Mouse (Mus musculus): ENCODE data around the gene Bmp2k.

Gene Bmp2k

DNA sequence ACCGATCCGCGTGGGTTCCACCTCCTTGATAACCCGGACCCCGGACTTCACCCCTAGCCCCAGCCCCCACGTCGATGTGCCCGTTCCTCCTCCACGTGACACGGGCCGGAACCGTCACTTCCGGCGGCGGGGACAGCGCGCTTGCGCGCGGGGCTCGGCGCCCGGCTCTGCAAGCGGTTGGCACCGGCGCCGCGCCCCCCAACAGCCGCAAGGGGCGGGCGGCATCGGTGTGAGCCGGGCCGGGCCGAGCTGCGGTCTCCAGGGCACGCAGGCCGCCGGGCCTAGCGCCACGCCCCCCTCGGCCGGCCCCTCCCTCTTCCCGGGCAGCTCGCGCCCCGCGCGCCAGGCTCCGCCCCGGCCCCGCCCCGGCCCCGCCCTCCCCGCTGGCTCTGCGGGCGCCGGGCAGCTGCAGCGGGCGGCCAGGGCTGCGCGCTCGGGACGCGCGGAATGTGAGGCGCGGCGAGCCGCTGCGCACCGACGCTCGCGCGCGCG lies at the start of gene Bmp2k:
Bmp2k (plus strand) TSS at position 380 of the 492 bp plus-strand sequence.
- DNase-seq, result peak; percentile 91 to 97

DNA sequence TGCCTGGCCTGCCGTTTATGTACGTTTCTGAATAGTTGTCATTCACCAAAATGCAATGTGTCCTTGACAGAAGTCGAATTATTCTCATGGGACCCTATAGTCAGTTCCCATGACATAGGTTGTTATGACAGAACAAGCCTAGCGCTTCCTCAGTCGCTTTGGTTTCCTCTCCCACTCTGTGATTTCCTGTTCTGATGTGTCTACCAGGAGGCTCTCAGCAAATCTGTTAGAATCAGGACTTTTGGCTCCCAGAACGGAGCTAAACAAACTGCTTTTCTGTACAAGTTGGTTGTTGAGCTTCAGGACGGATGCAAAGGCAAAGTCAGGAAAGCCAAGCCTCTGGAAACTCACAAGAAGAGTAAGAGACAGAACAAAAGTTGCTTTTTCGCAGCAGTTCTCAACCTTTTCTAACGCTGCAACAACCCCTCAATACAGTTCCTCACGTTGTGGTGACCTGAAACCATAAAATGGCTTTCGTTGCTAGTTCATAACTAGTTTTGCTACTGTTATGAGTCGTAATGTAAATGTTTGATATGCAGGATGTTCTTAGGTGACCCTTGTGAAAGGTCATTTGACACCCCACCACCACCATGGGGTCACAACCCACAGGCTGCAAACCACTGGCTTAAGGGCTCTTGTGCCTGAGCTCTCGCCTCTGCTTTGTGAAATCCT lies 48.5 kb upstream of the Bmp2k start:
- DNase-seq, result peak in 1 of 2 experiments; percentile 10

DNA sequence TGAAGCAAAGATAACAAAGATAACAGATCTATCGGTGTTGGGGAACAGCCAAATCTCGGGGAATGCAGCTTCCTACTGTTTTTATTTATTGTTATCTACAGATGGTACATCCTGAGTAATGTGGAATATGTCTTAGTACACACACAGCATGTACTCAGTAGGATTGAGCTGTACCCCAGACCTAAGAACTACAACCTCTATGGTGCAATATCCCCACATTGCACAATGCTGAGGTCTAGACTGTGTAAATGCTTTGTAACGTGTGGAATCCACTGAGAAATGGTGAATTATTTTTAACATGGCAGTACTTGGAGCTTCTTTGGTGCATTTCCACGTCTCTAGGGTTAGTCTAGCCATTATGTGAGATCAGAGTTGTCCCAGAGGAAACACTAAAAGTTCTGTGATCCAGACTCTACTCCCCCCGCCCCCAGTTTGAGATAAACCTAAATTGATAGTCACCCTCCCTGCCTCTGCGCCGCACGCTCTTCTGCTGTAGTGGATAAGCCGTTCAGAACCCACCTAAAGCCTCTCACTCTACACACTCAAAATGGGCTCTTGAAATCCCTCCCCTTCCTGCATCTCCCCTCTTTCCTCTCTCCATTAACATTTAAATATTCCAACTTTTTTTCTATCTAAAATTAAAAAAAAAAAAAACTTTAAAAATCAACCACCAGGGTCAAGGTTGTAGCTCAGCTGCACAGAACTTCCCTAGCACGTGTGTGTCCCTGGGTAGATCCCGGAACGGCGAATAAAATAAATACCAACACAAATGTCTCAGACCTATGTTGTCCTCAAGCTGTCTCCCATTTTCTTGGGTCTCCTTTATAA lies 47.4 kb upstream of the Bmp2k start:
- DNase-seq, result no peak

DNA sequence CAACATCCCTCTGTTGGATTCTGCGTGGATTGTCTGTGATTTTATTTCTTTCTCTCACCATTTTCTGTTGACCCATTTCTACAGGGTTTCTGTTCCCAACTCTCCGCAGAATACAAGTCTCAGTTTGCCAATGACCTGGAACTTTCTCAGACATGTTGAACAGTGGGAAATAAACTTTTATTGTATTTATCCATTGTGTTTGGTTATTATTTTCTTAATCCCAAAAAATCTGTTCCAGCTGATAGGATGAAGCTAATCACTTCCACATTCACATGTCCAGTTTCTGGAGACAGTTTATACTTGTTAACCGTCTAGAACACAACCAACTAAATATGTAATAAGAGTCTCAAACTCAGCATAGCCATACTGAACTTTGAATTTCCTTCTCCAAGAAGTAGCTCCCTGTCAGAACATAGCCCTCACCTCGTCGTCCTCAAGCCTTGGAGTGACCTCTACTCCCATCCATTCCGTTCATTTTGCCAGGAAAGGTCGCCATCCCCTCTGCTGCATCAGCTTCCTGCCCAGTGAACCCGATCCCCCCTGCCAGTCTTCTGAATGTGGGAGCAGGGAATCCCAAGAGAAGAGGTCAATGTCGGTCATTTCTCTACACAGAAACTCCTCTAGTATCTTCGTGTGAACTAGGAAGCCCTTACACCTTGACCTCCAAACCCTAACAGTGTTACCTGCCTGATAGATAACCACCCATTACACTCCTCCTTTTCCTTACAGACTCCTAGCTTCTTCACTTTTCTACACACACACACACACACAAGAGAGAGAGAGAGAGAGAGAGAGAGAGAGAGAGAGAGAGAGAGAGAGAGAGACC lies 46.6 kb upstream of the Bmp2k start:
- no peak for DNase-seq

DNA sequence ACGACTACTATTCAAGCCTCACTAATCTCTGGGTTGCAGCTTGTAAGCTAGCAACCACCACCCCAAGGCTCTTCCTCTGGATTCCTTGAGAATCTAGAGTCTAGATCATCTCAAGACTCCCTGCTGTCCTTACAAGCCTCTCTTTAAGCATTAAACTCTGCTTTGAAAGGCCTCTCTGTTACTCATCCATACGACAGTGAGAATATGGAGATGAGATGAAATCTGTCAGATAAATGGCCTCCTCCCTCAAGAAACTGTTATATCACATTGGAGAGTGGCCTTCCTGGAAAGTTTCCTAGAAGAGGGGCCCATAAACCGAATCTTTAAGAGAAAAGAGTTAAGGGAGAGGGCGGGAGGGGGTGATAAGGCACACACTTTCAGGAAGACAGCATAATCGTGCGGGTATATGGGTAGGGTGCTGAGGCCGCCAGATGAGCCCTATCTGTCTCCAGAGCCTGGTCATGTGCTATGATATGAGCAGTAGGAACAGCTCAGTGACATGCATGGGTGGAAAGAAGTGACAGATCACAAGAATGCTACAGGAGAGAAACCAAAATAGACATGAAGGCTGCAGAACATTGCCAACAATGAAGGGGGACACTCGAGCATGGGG lies 45.9 kb upstream of the Bmp2k start:
- DNase-seq, result no peak

DNA sequence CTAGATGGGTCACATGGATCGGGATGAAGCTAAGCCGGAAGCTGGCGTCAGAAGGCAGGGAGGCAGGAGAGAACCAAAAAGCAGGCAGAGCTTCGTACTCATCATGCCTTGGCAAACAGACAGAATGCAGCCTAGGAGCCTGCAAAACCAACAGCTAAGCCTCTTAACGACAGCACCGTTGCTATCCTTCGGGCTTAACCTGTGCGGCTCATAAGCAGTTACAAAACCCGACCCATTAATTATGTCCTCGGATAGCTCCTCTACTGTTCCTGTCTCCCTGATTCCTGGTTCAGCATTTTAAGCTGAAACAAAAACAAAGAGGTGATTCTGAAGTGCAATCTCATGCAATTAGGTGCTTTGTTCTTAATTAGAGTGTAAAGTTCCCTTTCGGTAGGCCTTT lies 43.4 kb upstream of the Bmp2k start:
- DNase-seq, result no peak

DNA sequence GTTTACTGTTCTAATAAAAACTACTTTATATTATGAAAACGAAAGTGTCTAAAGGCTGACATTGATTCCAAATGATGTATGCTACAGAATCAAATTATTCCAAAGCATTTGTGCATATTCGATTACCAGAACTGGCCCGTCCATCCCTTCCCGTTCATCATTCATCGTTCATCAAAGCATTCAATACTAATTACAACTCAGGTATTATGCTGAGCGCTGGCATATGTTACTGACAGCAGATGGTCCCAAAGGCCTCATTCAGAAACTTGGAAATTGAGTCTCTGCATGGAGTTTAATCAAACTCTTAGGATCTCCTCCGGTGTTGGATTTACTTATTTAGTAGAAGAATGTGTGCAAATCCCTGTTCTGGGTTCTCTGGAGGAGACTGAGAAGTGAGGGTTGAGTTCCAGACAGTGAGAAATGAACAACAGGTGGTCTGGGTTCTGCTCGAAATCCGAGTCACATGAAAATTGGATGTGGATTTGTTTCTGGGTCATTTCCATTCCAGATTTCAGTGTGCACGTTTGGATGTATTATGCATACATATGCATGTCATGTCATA lies 42.9 kb upstream of the Bmp2k start:
- no peak for DNase-seq

DNA sequence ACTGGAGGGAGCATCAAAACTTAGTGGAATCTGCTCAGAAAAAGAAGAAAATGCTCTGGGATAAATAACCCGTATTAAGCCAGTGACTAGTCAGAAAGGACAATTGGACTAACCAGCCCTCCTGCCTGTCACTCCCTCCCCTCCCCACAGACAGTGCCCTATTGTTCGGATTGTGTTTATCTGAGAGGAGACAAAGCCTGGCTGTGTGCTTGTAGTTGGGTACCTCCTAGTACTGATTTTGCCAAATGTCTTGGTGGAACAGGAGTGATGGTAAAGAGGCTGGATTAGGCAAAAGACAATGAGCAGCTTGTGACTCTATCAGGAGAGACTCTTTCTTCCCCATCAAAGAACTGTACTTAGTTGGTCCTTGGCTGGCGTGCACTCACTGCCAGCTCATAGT lies 40.6 kb upstream of the Bmp2k start:
- DNase-seq, result no peak

DNA sequence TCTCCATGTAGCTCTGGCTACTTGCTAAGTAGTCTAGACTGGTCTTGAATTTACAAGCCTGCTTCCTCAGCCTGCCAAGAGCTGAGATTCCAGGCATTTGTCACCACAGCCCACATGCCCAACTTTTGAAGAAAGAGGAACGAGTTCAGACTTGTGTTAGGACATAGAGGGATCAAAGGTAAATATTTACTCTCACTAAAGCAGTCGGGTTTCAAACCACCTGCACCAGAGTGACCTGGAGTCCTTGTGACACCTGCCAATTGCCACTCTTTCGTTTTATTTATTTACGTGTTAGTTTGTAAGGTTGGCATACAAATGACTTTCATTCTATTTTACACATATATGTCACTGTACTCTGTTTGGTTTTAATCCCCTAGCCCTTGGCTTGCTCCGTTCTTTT lies 36.4 kb upstream of the Bmp2k start:
- no peak for DNase-seq

DNA sequence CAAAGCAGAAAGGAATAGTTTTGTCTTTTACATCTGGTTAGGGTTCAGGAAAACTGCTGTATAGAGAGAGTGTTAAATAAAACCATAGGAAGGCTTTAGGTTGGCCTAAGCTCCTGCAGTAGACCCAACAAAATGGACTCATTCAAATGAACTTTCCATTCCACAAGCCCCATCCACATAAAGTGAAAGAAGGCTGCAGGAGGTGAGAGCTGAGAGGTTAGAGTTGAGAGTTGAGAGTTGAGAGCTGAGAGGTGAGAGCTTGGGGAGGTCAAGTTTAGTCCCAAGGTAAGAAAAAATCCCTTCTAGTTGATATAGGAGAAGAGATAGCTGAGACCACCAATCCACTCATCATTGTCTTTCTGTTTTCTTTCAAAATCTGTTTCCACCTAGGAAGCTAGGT lies 35.6 kb upstream of the Bmp2k start:
- DNase-seq, result no peak

DNA sequence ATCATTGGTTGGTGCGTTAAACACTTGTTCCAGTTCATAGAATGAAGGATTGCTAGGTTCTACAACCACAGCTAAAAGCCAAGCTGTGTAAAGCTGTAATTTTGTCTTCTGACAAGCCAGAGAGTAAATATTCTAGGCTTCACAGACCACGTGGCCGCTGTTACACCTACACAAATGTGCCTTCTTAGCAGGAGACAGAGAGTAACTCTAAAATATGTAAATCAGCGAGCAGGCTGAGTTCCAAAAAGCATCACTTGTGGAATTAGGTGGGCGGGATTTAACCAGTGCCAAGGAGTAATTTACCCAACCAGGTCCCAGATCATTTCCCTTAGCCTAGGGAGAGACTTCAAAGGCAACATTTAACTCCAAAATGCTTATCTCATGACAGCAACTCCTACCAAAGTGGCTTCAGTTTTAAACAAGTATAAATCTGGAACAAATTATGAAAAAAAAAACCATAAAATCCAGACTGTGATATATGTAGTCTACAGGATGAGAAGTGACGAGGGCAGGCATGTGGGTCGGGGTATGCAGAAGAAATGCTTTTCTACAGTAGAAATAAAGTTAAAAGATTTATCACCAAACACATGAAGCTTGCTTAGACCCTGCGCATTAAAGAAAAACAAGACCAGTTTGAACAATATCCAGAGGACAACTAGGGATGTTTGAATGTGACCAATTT lies 35.1 kb upstream of the Bmp2k start:
- no peak for DNase-seq

DNA sequence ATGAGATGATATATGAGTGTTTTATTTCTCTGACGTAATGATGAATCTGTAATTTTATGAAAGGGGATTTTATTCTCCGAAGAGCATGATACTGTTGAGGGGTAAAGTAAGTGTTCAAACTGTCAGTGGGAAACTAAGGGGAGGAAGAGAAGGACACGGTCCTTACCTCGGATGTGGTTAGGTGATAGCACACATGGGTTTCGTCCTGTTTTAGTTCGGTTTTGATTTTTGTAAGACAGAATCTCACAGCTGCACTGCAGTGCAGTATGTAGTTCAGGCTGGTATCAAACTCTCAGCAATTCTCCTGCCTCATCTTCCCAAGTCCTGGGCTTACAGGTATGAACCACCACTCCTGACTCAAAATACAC lies 34.6 kb upstream of the Bmp2k start:
- no peak for DNase-seq

DNA sequence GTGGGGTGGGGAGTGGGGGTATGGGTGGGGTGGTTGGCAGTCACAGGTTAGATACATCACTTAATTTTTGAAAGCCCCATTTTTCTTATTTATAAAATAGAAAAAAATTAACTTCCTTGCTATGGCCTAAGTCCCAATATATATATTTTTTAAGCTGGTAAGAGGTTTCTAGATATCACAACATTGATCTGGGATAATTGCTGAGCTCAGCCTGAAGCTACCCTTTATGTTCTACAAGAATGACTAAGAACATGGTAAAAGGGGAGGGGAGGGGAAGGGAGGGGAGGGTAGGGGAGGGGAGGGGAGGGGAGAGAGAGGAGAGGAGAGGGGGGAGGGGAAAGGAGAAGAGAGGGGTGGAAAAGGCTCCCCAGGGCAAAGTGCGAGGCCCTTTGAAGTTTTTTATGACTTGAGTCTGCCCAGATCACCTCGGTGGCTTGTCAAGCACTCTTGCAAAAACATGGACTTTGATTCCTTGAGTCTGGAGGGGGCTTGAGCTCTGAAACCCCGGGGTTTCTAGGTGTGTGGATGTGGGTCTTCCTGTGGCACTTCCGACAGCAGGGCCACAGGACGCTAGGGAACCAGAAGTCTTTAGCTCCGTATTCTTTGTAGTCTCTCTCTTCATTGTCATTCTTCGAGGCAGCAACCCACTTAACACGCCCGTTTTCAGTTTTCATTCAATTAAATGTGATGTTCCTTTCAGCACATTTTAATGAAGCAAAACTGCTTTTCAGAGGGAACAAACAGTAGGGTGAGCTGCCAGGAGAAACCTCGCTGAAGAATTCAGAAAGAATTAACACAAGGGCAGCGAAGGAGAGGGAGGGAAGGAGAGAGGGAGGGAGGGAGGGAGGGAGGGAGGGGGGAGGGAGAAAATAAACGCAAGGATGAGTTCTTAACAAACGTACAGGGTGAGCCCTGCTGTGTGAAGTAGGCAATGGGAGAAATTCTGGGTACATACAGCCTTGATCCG lies 33.1 kb upstream of the Bmp2k start:
- DNase-seq, result no peak

DNA sequence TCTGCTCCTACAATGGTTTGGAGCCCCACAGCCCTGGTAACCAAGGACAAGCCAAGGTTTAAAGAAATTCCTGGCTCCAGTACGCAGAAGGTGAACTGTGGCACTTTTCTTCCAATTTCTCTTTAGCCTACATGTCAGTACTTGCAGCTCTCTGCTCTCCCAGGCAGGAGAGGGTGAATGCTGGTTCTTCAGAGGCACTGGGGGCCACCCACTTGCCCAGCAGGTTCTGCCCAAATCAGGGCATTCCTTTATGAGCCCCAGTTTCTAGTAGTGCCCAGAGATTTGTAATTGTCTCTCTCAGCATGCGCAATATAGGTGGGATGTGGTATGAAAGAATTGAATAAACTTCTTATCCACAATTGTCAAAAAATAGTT lies 32.5 kb upstream of the Bmp2k start:
- DNase-seq, result no peak

DNA sequence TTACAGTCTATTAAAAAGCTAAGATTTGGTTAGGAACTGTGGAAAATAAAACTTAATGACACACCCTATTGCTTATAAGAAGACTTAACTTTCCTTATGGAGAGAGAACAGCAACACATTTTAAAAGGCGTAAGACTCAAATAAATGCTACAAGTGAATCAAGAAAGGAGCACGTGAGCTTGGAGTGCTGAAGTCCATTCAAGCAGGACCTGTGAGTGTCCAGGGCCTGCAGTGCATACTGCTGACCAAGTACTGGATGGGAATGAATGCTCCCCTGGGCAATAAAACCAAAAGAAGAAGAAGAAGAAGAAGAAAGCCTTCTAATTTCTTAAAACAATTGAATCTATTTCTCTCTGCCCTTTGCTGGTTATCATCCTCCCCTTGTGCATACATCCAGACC lies 32.0 kb upstream of the Bmp2k start:
- no peak for DNase-seq

DNA sequence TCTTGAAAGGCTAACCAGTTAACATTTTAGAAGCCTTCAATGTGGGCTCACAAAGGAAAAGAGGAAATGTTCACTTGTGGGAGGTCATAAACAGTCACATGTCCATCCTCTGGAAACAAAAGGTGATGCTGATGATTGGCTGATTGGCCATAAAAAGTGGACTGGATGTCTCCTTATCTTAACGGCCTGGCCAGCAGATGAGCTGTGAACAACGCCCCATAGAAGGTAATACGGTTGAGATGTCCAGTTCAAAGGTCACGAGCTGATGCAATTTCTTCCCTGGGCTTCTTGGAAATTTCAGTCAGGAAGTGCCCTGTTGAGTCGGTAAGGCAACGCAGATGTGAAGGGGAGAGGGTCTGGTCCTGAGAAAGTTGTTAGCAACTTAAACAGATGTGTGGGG lies 28.9 kb upstream of the Bmp2k start:
- no peak for DNase-seq

DNA sequence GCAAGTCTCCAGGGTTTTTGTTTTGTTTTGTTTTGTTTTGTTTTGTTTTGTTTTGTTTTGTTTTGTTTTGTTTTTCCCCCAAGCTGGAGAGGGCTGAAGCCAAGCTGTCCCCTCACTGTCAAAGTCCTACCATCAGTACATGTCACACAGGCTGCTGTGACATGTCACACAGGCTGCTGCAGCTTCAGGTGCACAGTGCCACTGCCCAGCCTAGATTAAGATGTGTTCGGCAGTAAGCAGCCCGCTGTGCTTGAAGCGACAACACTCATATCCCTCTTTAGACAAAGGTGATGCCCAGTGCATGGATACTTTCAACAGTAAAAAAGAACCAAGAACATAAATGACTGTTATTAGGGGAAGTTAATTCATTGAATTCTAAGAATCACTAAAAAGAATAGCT lies 28.5 kb upstream of the Bmp2k start:
- no peak for DNase-seq

DNA sequence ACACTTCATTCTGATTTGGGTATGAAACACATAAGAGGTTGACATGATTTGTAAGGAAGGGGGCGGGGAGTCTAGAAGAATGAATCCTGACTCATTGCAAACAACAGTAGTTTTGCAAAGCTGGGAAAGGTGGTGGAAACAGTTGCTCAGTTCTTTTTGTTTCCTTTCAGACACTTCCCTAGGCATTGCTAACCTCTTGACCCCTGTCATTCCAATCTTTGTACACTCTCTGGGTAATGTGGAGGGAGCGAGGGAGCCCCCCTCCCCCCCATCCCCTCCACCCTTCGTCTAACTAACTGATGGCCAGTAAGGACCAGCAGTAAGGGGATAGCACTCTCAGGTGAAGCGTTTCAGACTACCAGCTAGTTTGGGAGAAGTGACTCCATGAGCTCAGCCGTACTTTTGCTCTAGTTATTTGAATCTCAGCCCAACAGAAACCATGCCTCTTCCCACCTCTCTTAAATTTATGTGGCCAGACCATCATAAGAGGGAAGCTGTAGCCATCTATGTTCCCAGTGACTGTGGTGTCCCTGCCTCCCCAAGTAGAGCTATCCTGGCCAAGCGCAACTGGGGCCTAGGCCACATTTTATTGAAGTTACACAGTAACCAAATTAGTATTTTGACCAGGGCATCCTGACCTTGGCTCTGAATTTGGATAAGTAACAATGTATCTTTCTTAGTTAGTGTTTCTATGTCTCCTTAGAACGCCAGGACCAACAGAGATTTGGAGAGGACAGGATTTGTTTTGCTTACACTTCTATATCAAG lies 27.6 kb upstream of the Bmp2k start:
- no peak for DNase-seq

DNA sequence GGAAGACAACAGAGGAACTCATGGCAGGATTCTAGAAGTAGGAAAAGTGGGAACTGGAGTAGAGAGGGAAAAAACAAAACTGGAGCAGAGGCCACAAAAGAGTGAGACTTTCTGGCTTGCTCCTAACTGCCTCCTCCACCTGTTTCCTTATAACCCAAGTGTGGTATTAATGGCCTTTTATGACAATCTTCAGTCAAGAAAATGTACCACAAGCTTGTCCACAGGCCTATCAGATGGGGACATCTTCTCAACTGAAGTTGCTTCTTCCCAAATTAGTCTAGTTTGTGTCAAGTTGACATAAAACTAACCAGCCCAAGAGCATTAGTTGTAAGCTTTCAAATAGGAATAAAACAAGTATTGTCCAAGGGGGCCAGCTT lies 27.0 kb upstream of the Bmp2k start:
- DNase-seq, result no peak

DNA sequence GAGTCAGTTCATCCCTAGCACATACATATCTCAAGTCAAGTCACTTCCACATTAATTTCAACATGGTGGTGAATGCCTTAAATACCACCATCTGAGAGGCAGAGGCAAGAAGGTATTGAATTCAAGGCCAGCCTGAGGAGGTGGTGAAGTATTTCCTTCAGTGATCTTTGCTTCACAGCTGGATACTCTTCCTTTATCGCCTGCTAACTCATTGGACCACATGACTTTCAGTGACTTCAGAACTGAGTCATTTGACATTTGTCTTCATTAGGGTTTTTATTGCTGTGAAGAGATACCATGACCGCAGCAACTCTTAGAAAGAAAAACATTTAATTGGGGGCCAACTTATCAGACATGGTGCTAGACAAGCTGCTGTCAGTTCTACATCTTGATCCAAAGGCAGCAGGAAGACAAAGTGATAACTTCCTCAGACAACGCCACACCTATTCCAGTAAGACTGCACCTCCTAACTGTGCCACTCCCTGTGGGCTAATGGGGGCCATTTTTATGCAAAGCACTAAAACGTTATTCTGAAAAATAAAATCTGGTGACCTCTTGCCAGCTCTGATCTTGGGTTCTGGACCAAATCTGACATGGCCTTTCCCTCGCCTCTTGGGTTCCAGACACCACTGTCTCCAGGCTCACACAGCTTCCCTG lies 24.9 kb upstream of the Bmp2k start:
- no peak for DNase-seq
